Mouse (Mus musculus) ES-E14 (cell line): ENCODE results near the gene Adamts14.

Experiments used
- CHD2 ChIP-seq: IDR thresholded peaks from 2 replicates; pipeline ENCODE4 v1.6.1; 2014; ENCODE audit warnings: mild to moderate bottlenecking, low read depth, low read length, inconsistent platforms
- HCFC1 ChIP-seq: IDR thresholded peaks from 2 replicates; pipeline ENCODE4 v1.6.1; 2012; ENCODE audit warnings: low read length, inconsistent platforms, borderline replicate concordance; ENCODE audit not compliant: insufficient read depth
- MAFK ChIP-seq: IDR thresholded peaks from 2 replicates; pipeline ENCODE4 v1.6.1; 2014; ENCODE audit warnings: mild to moderate bottlenecking, low read depth, low read length, inconsistent platforms; ENCODE audit not compliant: insufficient read depth
- ZNF384 ChIP-seq: IDR thresholded peaks from 2 replicates; pipeline ENCODE4 v1.6.1; 2012; ENCODE audit warnings: low read depth, low read length, inconsistent platforms

DNA sequence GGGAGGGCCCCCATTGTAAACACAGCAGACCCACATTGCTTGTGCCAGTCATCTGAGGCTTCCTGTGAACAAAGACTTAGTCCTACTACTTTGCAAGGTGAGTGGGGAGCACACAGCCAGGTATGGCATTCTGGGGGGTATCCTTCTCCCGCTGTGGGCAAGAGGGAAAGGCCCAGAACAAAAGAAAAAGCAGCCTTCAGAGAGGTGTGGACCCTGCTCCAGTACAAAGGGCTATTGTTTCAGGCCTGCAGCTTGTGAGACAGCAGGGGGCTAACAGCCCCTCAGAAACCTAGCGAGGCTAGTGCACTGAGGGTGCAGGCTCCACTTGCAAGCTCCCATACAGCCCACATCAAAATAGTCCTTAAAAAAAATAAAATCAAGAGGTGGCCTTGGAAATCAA lies 23.3 kb downstream of the Adamts14 start:
- TF ChIP-seq MAFK (no peak), HCFC1 (no peak), CHD2 (no peak), ZNF384 (no peak)
